Mouse (Mus musculus) testis, adult 2 months (tissue): Measurements from ENCODE around the gene Sh3bp4.

ENCODE experiments used
- CTCF ChIP-seq: fragments of 200-500 bp; IDR thresholded peaks from 2 replicates; pipeline ENCODE4 v1.5.1; 2012; ENCODE audit warnings: low read depth, mild to moderate bottlenecking, inconsistent platforms, low read length, moderate library complexity; ENCODE audit not compliant: control insufficient read depth, insufficient read depth, insufficient replicate concordance
- POLR2A ChIP-seq: fragments of 200-500 bp; IDR thresholded peaks from 2 replicates; pipeline ENCODE4 v1.6.1; 2012; ENCODE audit warnings: low read depth, mild to moderate bottlenecking, inconsistent platforms, low read length, moderate library complexity; ENCODE audit not compliant: control insufficient read depth

DNA sequence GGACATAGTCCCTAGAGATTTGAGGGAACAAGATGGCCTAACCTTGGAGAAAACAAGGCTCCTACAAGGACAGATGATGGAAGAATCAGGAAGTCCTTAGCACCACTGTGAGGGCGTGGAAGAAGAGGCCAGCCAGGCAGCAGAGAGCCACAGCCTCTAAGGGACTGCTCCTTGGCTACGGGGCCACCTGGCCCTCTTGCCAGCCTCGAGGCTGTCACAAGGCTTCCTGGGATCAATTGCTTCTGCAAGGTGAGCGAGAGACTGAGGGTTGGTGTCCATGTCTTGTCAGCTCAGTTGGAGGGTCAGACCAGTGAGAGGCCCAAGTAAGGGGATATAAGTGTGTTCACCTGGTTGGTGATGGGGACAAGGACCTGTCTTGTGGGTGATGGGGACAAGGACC, 63.5 kb downstream of the Sh3bp4 start:
- no peak for TF ChIP-seq CTCF
- no peak for TF ChIP-seq POLR2A
